ENCODE assay signal across 8 mouse cellular contexts in the genomic region with DNA sequence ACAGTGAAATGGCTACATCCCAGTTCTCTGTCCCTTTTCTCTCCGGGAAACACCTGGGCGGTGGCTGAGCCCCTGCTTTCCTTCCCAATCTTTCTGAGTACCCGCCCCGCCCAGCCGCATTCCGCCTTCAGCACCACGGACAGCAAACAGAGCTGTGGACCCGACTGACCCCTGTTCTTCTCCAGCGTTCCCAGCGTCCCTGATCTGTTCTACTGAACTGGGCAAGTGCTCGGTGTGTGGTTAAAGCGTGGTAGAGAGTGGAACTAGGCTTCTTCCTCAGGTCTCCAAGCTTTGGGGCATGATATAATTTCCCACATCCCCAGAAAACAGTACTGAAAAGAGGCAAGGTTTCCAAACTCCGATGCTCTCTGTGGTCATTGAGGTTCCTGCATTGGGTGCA. TPM values are rescaled to one million over a fixed set of nuclear protein-coding genes. Genes with fewer than 3 reads are reported as not detected.
DNase-seq lines count a peak whose midpoint lies in the region; ATAC-seq lines count a peak whose summit lies in the region.

No protein-coding gene starts in this region.

- WGBS in embryonic facial prominence, embryonic 11.5 days, result 2% methylated on average over 13 of the region's 13 CpGs
- WGBS in limb, embryonic 13.5 days, result 1% methylated on average over 13 of the region's 13 CpGs
- 2% methylated on average over 13 of the region's 13 CpGs for WGBS in midbrain, embryonic 14.5 days

- peak; percentile 30 for DNase-seq in urinary bladder, postnatal 10 days (ENCODE audit: low spot score)
- DNase-seq in urinary bladder, adult 2 months (ENCODE audit: low spot score), result no peak
- peak; percentile 79 for DNase-seq in embryonic facial prominence, embryonic 11.5 days (ENCODE audit: low spot score)
- DNase-seq in heart, postnatal 4 days, result peak; percentile 84
- DNase-seq in midbrain, embryonic 14.5 days, result no peak
- peak; percentile 72 for DNase-seq in urinary bladder, postnatal 14 days (ENCODE audit: low spot score)
- no peak for DNase-seq in layer of hippocampus, adult 9-11 months

- peak overlapping the region; percentile 50 for H3K4me3 ChIP-seq in embryonic facial prominence, embryonic 11.5 days (ENCODE audit: low read depth, low read length)
- peak overlapping the region; percentile 59 for H3K4me3 ChIP-seq in limb, embryonic 13.5 days
- peak overlapping the region; percentile 81 for H3K4me3 ChIP-seq in midbrain, embryonic 14.5 days (replicated peaks; ENCODE audit: low read depth, low read length)

- H3K9ac ChIP-seq in embryonic facial prominence, embryonic 11.5 days (replicated peaks; ENCODE audit: low read length), result no peak overlapping the region
- H3K9ac ChIP-seq in limb, embryonic 13.5 days, result peak overlapping the region; percentile 63; the same call in 1 of the 2 replicates
- peak overlapping the region; percentile 74 for H3K9ac ChIP-seq in midbrain, embryonic 14.5 days (replicated peaks; ENCODE audit: low read length)

- H3K4me1 ChIP-seq in embryonic facial prominence, embryonic 11.5 days (ENCODE audit: control insufficient read depth, insufficient read depth, low read length), result no peaks in the 10 kb centered on the region
- peaks cover 26% of the 10 kb centered on the region for H3K4me1 ChIP-seq in limb, embryonic 13.5 days
- peaks cover 20% of the 10 kb centered on the region for H3K4me1 ChIP-seq in midbrain, embryonic 14.5 days (ENCODE audit: control insufficient read depth, insufficient read depth, low read length)

- H3K27me3 ChIP-seq in embryonic facial prominence, embryonic 11.5 days (ENCODE audit: control insufficient read depth, insufficient read depth, low read length), result no peaks in the 10 kb centered on the region
- peaks cover 30% of the 10 kb centered on the region for H3K27me3 ChIP-seq in limb, embryonic 13.5 days
- no peaks in the 10 kb centered on the region for H3K27me3 ChIP-seq in midbrain, embryonic 14.5 days (ENCODE audit: control insufficient read depth, insufficient read depth, low read length)

- 0 out of 2 replicates have a peak, but pooled peaks have one; percentile 16 for ATAC-seq in embryonic facial prominence, embryonic 11.5 days (replicated peaks; ENCODE audit: insufficient number of reproducible peaks, low FRiP score, low TSS enrichment, low read depth)
- ATAC-seq in limb, embryonic 13.5 days (ENCODE audit: low FRiP score, low read depth), result no peak
- ATAC-seq in midbrain, embryonic 14.5 days (ENCODE audit: low FRiP score, low TSS enrichment), result peak; percentile 31; the same call in 1 of the 2 replicates

- no peak overlapping the region for H3K27ac ChIP-seq in embryonic facial prominence, embryonic 11.5 days (replicated peaks; ENCODE audit: low read depth, low read length)
- H3K27ac ChIP-seq in limb, embryonic 13.5 days, result no peak overlapping the region
- H3K27ac ChIP-seq in midbrain, embryonic 14.5 days (replicated peaks; ENCODE audit: low read depth, low read length), result 0 out of 2 replicates have a peak overlapping the region, but pooled peaks have one; percentile 50

- H3K4me2 ChIP-seq in embryonic facial prominence, embryonic 11.5 days (ENCODE audit: low read depth, low read length), result peak overlapping the region; percentile 94
- H3K4me2 ChIP-seq in limb, embryonic 13.5 days (replicated peaks), result peak overlapping the region; percentile 94
- H3K4me2 ChIP-seq in midbrain, embryonic 14.5 days (ENCODE audit: low read length), result peak overlapping the region; percentile 89

- H3K36me3 ChIP-seq in embryonic facial prominence, embryonic 11.5 days (replicated peaks; ENCODE audit: control insufficient read depth, insufficient read depth, low read depth, low read length), result no peaks in the 10 kb centered on the region
- H3K36me3 ChIP-seq in limb, embryonic 13.5 days, result no peaks in the 10 kb centered on the region
- no peaks in the 10 kb centered on the region for H3K36me3 ChIP-seq in midbrain, embryonic 14.5 days (ENCODE audit: control insufficient read depth, insufficient read depth, low read length)

- H3K9me3 ChIP-seq in embryonic facial prominence, embryonic 11.5 days (replicated peaks; ENCODE audit: control insufficient read depth, low read length), result no peaks in the 10 kb centered on the region
- H3K9me3 ChIP-seq in limb, embryonic 13.5 days, result no peaks in the 10 kb centered on the region
- H3K9me3 ChIP-seq in midbrain, embryonic 14.5 days (ENCODE audit: control insufficient read depth, low read length), result no peaks in the 10 kb centered on the region

RNA-seq across cellular contexts. Expression of a gene that starts 0.8 kb away (rescaled TPM):
- polyA plus RNA-seq in urinary bladder, adult 2 months (2012; rRNA removed), result 0.44 and 0.49 TPM in 2 replicates
- 1.2 and 2.4 TPM in 2 replicates for polyA plus RNA-seq in embryonic facial prominence, embryonic 11.5 days (2014; fragmentation: Nextera tagmentation; extraction: Ambion mirVana)
- 1 to 10 TPM in 1 of 2 experiments, under 1 TPM in 1; 0.86 to 1.1 TPM for total RNA-seq in heart, postnatal 4 days (2021)
- 2.0 and 3.0 TPM in 2 replicates for polyA plus RNA-seq in limb, embryonic 13.5 days (2015; fragmentation: Nextera tagmentation; extraction: Ambion mirVana)
- 23.6 and 30.7 TPM in 2 replicates for polyA plus RNA-seq in midbrain, embryonic 14.5 days (2014; fragmentation: Nextera tagmentation; extraction: Ambion mirVana)

RNA-seq across cellular contexts. Expression of a gene that starts 5.4 kb away (rescaled TPM):
- 73.9 and 89.8 TPM in 2 replicates for polyA plus RNA-seq in urinary bladder, adult 2 months (2012; rRNA removed)
- polyA plus RNA-seq in embryonic facial prominence, embryonic 11.5 days (2014; fragmentation: Nextera tagmentation; extraction: Ambion mirVana), result 28.2 and 28.5 TPM in 2 replicates
- 10 to 100 TPM; 30.3 to 32.1 TPM for total RNA-seq in heart, postnatal 4 days (2021)
- polyA plus RNA-seq in limb, embryonic 13.5 days (2015; fragmentation: Nextera tagmentation; extraction: Ambion mirVana), result 32.3 and 36.6 TPM in 2 replicates
- 22.0 and 24.6 TPM in 2 replicates for polyA plus RNA-seq in midbrain, embryonic 14.5 days (2014; fragmentation: Nextera tagmentation; extraction: Ambion mirVana)

RNA-seq across cellular contexts. Expression of a gene that starts 18.1 kb away (rescaled TPM):
- polyA plus RNA-seq in urinary bladder, adult 2 months (2012; rRNA removed), result 69.8 and 72.3 TPM in 2 replicates
- polyA plus RNA-seq in embryonic facial prominence, embryonic 11.5 days (2014; fragmentation: Nextera tagmentation; extraction: Ambion mirVana), result 80.5 and 91.1 TPM in 2 replicates
- 10 to 100 TPM; 46.7 to 47.3 TPM for total RNA-seq in heart, postnatal 4 days (2021)
- polyA plus RNA-seq in limb, embryonic 13.5 days (2015; fragmentation: Nextera tagmentation; extraction: Ambion mirVana), result 115 and 119 TPM in 2 replicates
- 104 and 123 TPM in 2 replicates for polyA plus RNA-seq in midbrain, embryonic 14.5 days (2014; fragmentation: Nextera tagmentation; extraction: Ambion mirVana)

RNA-seq across cellular contexts. Expression of a gene that starts 23.3 kb away (rescaled TPM):
- polyA plus RNA-seq in urinary bladder, adult 2 months (2012; rRNA removed), result not detected in 2 replicates
- 1.5 and 2.0 TPM in 2 replicates for polyA plus RNA-seq in embryonic facial prominence, embryonic 11.5 days (2014; fragmentation: Nextera tagmentation; extraction: Ambion mirVana)
- not detected for total RNA-seq in heart, postnatal 4 days (2021)
- polyA plus RNA-seq in limb, embryonic 13.5 days (2015; fragmentation: Nextera tagmentation; extraction: Ambion mirVana), result 0.33 and 0.68 TPM in 2 replicates
- polyA plus RNA-seq in midbrain, embryonic 14.5 days (2014; fragmentation: Nextera tagmentation; extraction: Ambion mirVana), result 0.07 and 0.29 TPM in 2 replicates

RNA-seq across cellular contexts. Expression of a gene that starts 23.7 kb away (rescaled TPM):
- polyA plus RNA-seq in urinary bladder, adult 2 months (2012; rRNA removed), result 32.9 and 42.3 TPM in 2 replicates
- polyA plus RNA-seq in embryonic facial prominence, embryonic 11.5 days (2014; fragmentation: Nextera tagmentation; extraction: Ambion mirVana), result 15.3 and 19.4 TPM in 2 replicates
- total RNA-seq in heart, postnatal 4 days (2021), result 1 to 10 TPM; 8.8 to 9.0 TPM
- polyA plus RNA-seq in limb, embryonic 13.5 days (2015; fragmentation: Nextera tagmentation; extraction: Ambion mirVana), result 34.0 and 35.2 TPM in 2 replicates
- polyA plus RNA-seq in midbrain, embryonic 14.5 days (2014; fragmentation: Nextera tagmentation; extraction: Ambion mirVana), result 25.0 and 25.3 TPM in 2 replicates

Comparison
In these comparisons a context has a peak if more than half of its experiments do, and no peak if none do; other contexts are left out.
1. DNase-seq: peak in urinary bladder, postnatal 10 days (single experiment), embryonic facial prominence, embryonic 11.5 days (single experiment), heart, postnatal 4 days (single experiment) and urinary bladder, postnatal 14 days (single experiment); none in urinary bladder, adult 2 months (single experiment), midbrain, embryonic 14.5 days (single experiment) and layer of hippocampus, adult 9-11 months (single experiment).
2. Peak in every context shown above with its lines, with median percentiles within 50 percentile points of each other: H3K4me2 ChIP-seq and H3K4me3 ChIP-seq.